Mouse (Mus musculus): Measurements from ENCODE around the gene Polr2g. TPM values are rescaled to one million over a fixed set of nuclear protein-coding genes. Genes with fewer than 3 reads are reported as not detected.
"Not testable (repeated sequence)": the region's sequence is repeated elsewhere in the genome, so short reads cannot be mapped to it uniquely, and the experiment has no call there.

Gene Polr2g
- polyA plus RNA-seq (2015; fragmentation: Nextera tagmentation; extraction: Ambion mirVana) = 137 and 147 TPM in 2 replicates

- Histone ChIP-seq H3K9me3 (no peaks in the 10 kb centered on the region), H3K4me3 (replicated peaks) (peak within 1 kb of the TSS; percentile 73), H3K9ac (peak within 1 kb of the TSS; percentile 80), H3K27me3 (replicated peaks) (no peaks in the 10 kb centered on the region), H3K27ac (peak within 1 kb of the TSS; percentile 71), H3K4me2 (replicated peaks) (peak within 1 kb of the TSS; percentile 83), H3K36me3 (peaks cover 14% of the 10 kb centered on the region), H3K4me1 (replicated peaks) (peaks cover 13% of the 10 kb centered on the region)
- under 1% methylated on average over 25 of the region's 25 CpGs for WGBS
- peak; percentile 86 for ATAC-seq
These were observed at the start of gene Polr2g for GRCm38 (mm10) chr19:8798264-8798946. Polr2g (minus strand) TSS chr19:8798577.

GRCm38 (mm10) chr19:8844371-8845129, 46.2 kb upstream of the Polr2g start:
- Histone ChIP-seq H3K4me1 (replicated peaks) (peaks cover 3% of the 10 kb centered on the region; the same call in 1 of the 2 replicates), H3K9me3 (no peaks in the 10 kb centered on the region), H3K9ac (no peak overlapping the region), H3K4me2 (replicated peaks) (no peak overlapping the region), H3K27me3 (replicated peaks) (no peaks in the 10 kb centered on the region), H3K27ac (no peak overlapping the region), H3K36me3 (peaks cover 8% of the 10 kb centered on the region; the same call in 1 of the 2 replicates), H3K4me3 (replicated peaks) (no peak overlapping the region)
- ATAC-seq = no peak
- 63% methylated on average over 5 of the region's 5 CpGs for WGBS

DNA sequence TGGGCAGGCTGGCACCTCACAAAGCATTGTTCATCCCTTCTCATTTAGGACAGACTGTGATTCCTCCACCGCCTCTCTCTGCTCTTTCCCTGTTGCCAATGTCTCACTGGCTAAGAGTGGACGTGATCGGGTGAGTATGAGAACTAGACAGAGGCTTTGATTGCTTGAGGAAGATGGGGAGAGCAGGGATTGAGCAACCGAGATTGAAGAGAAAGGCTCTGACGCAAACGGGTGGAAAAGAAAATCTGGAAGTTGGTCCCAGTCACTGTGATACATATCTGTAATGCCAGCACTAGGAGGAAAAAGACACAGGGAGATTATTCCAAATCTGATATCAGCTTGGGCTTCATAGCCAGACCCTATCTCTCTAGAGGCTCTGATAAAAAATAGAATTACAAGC, 44.6 kb upstream of the Polr2g start:
- Histone ChIP-seq H3K9me3 (no peaks in the 10 kb centered on the region), H3K4me2 (replicated peaks) (no peak overlapping the region), H3K4me1 (replicated peaks) (peaks cover 8% of the 10 kb centered on the region), H3K4me3 (replicated peaks) (no peak overlapping the region), H3K9ac (0 out of 2 replicates have a peak overlapping the region, but pooled peaks have one; percentile 1), H3K36me3 (peaks cover 8% of the 10 kb centered on the region; the same call in 1 of the 2 replicates), H3K27ac (no peak overlapping the region), H3K27me3 (replicated peaks) (no peaks in the 10 kb centered on the region)
- WGBS = 83% methylated on average over 6 of the region's 6 CpGs
- ATAC-seq = no peak

DNA sequence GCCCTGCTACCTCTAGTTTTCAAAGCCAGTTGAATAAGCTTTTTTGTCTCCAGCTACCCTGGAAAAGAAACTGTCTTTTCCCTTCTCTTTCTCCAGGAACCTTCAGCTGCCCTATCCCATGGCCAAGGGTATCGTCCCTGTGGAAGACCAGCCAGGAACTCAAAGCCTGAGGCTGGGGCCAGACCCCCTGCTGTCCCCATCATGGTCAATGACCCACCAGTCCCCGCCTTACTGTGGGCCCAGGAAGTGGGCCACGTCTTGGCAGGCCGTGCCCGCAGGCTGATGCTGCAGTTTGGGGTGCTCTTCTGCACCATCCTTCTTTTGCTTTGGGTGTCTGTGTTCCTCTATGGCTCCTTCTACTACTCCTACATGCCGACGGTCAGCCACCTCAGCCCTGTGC, 42.6 kb upstream of the Polr2g start:
- Histone ChIP-seq H3K9me3 (no peaks in the 10 kb centered on the region), H3K36me3 (peaks cover 3% of the 10 kb centered on the region; the same call in 1 of the 2 replicates), H3K27me3 (replicated peaks) (no peaks in the 10 kb centered on the region), H3K27ac (no peak overlapping the region), H3K4me2 (replicated peaks) (peak overlapping the region; percentile 88), H3K4me1 (replicated peaks) (peaks cover 12% of the 10 kb centered on the region), H3K4me3 (replicated peaks) (peak overlapping the region; percentile 50), H3K9ac (peak overlapping the region; percentile 62)
- no peak for ATAC-seq
- 90% methylated on average over 7 of the region's 7 CpGs for WGBS

DNA sequence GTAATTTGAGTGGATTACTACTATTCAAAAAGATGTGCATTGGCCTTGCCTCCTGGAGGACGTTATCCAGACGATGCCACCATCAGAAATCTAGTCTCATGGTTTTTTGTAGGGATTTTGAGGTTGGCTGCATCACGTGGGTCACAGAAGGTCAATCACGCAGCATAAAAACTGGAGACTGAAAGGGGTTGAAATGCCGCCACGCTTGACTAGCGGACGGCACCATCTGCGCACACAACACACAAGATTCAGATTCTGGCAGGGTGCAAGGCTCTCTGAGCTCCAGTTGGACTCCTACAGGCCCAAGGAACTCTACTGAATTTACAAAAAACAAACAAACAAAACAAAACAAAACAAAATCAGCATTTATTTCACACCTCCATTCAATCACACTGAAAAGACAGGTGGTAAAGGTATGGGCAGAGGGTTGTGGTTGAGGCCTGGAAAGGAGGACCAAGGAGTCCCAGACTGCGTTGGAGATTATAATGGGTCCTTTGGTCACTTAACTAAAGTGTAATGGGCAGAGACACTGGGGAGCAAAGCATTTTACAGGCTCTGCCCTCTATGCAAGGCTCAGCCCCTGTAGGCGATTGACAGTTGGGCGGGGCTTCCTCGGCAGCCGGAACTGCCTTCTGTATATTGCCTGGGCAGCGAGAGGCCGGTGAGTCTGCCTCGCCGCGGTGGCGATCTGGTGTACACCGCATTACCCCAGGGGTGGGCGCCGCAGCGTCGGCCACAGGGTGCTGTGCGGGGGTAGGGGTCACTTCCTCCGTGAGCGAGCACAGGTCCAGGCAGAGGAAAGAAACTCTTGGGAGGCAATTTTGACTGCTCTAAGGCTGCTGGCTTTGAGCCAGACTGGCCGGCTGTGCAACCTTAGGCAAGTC, 41.8 kb upstream of the Polr2g start:
- 25% methylated on average over 29 of the region's 29 CpGs for WGBS
- 0 out of 2 replicates have a peak, but pooled peaks cover 2% of the 10 kb centered on the region for H3K36me3 ChIP-seq

DNA sequence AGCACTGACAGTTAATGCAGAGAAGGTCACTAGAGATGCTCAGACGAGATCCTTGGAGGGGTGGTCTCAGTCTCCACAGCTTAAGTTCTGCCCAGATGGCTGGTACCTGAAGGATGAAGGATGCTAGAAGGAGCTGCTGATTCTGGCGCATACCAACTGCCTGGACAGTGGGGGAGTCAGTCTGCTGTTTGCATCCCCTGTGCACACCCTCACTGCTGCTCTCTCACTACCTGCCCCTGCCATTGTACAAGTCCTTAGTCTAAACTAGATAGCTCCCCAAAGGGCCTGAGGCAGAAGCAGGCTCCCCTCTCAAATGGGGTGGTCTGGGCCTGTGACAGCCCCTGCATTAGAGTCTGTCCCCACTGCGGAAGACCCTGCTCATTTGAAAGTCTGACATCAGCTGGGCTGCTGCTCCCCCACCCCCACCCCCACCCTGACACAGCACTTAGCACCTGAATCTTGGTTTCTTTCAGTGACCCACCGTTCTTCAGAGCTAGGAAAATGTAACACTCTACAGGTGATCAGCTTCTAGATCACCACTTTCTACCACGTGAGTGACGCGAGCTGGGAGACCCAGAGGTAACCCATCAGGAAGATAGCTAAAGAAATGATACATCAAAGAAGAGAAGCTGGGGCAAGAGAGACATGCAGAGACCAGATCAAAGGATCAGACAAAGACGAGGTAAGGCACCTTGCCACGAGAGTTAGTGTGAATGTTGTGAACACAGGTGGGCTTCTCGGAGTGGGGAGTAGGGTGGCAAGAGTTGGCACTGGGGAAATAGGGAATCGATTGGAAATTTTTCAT, 40.9 kb upstream of the Polr2g start, which contains the start of gene Gng3:
TSS of gene Gng3 (minus strand) at position 92 of the 805 bp plus-strand sequence.
- H3K27ac ChIP-seq = peak within 1 kb of the TSS; percentile 97
- H3K9me3 ChIP-seq = no peaks in the 10 kb centered on the region
- H3K4me1 ChIP-seq (replicated peaks) = peaks cover 12% of the 10 kb centered on the region
- ATAC-seq = no peak
- peaks cover 7% of the 10 kb centered on the region; the same call in 1 of the 2 replicates for H3K36me3 ChIP-seq
- peak within 1 kb of the TSS; percentile 50 for H3K4me3 ChIP-seq (replicated peaks)
- H3K9ac ChIP-seq = peak within 1 kb of the TSS; percentile 68
- 69% methylated on average over 11 of the region's 11 CpGs for WGBS
- H3K27me3 ChIP-seq (replicated peaks) = no peaks in the 10 kb centered on the region
- peak within 1 kb of the TSS; percentile 91 for H3K4me2 ChIP-seq (replicated peaks)

More for the DNA sequence above, 41.8 kb upstream of the Polr2g start:
- H3K4me2 ChIP-seq (replicated peaks) = peak overlapping the region; percentile 88
- H3K27ac ChIP-seq = no peak overlapping the region
- peaks cover 12% of the 10 kb centered on the region for H3K4me1 ChIP-seq (replicated peaks)
- no peaks in the 10 kb centered on the region for H3K9me3 ChIP-seq
- H3K4me3 ChIP-seq (replicated peaks) = peak overlapping the region; percentile 50
- peak; percentile 81 for ATAC-seq
- H3K9ac ChIP-seq = peak overlapping the region; percentile 62
- no peaks in the 10 kb centered on the region for H3K27me3 ChIP-seq (replicated peaks)

DNA sequence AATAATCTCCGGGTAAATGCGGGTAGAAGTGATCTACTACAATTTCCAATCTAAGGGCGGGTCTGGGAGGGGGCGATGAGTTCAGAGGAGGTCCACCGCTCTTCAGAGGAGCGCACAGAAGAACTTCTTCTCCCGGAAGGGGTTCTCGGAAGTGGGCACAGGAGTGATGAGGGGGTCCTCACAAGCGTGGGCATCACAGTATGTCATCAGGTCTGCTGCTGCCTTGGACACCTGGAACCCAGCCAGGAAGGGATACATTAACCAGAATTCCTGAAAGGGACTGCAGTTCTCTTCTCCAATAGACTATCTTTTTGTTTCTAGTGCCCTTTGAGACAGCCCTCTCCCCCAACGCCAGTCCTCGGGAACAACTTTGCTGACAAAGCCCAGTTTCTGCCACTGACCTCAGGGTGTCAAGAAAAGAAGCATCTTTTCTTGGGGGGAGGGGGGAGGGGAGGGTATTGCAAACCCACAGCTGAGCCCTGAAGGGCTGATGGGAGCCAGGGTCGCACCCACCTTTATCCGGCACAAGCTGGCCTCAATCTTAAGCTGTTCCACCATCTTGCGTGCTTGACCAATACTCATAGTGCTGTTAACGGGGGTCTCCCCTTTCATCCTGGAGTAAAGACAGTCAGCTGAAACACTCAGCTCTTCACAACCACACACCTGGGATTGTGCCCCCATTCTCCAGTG, 39.8 kb upstream of the Polr2g start:
- H3K9ac ChIP-seq = peak overlapping the region; percentile 68
- H3K27me3 ChIP-seq (replicated peaks) = no peaks in the 10 kb centered on the region
- peaks cover 12% of the 10 kb centered on the region for H3K4me1 ChIP-seq (replicated peaks)
- peak; percentile 8; the same call in 1 of the 2 replicates for ATAC-seq
- WGBS = 20% methylated on average over 15 of the region's 15 CpGs
- peaks cover 12% of the 10 kb centered on the region for H3K36me3 ChIP-seq
- peak overlapping the region; percentile 50 for H3K4me3 ChIP-seq (replicated peaks)
- no peaks in the 10 kb centered on the region for H3K9me3 ChIP-seq
- H3K4me2 ChIP-seq (replicated peaks) = peak overlapping the region; percentile 91
- H3K27ac ChIP-seq = peak overlapping the region; percentile 97

DNA sequence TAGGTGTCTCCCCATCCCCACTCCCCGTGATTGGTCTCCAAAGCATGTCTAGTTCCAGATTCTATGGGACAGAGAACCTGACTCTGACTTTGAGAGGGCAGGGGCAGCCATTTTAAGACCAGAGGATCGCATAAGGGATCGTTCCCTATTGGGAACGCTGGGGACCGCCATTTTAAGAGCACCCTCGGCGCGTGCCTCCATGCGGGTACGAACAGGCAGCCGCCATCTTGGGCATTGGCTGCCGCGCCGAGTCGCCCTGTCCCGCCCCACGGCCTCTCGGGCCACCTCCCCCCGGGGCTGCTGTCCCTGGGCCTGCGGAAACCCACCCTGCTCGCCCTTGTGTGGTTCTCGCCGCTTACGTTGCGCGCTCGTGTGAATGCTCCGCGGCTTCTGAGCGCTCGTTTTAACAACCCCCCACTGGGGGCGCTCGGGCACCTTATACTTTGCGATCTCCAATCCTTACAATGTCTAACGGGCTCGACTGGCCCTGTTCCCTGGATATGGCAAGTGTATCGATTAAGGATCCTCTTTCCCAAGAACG, 38.9 kb upstream of the Polr2g start, which contains the start of gene Bscl2:
TSS of gene Bscl2 (plus strand) at position 217 of the 541 bp plus-strand sequence.
- Histone ChIP-seq H3K27ac (peak within 1 kb of the TSS; percentile 97), H3K36me3 (peaks cover 20% of the 10 kb centered on the region), H3K9me3 (no peaks in the 10 kb centered on the region), H3K4me3 (replicated peaks) (peak within 1 kb of the TSS; percentile 50), H3K4me1 (replicated peaks) (peaks cover 12% of the 10 kb centered on the region), H3K27me3 (replicated peaks) (no peaks in the 10 kb centered on the region), H3K9ac (peak within 1 kb of the TSS; percentile 68), H3K4me2 (replicated peaks) (peak within 1 kb of the TSS; percentile 91)
- 1% methylated on average over 38 of the region's 38 CpGs for WGBS
- ATAC-seq = peak; percentile 83

GRCm38 (mm10) chr19:8836327-8836726, 38.0 kb upstream of the Polr2g start:
- H3K9me3 ChIP-seq; H3K9ac ChIP-seq; H3K27me3 ChIP-seq (replicated peaks); ATAC-seq; H3K4me2 ChIP-seq (replicated peaks); H3K27ac ChIP-seq; H3K4me3 ChIP-seq (replicated peaks): not testable (repeated sequence)
- 94% methylated on average over 10 of the region's 10 CpGs for WGBS
- Histone ChIP-seq H3K36me3 (peaks cover 29% of the 10 kb centered on the region), H3K4me1 (replicated peaks) (peaks cover 12% of the 10 kb centered on the region)

- 91% methylated on average over 4 of the region's 4 CpGs for WGBS
- no peak for ATAC-seq
- no peak overlapping the region for H3K9ac ChIP-seq
- H3K4me1 ChIP-seq (replicated peaks) = peaks cover 4% of the 10 kb centered on the region; the same call in 1 of the 2 replicates
- no peak overlapping the region for H3K27ac ChIP-seq
- no peak overlapping the region for H3K4me3 ChIP-seq (replicated peaks)
- H3K4me2 ChIP-seq (replicated peaks) = no peak overlapping the region
- H3K36me3 ChIP-seq = peaks cover 54% of the 10 kb centered on the region
- no peaks in the 10 kb centered on the region for H3K27me3 ChIP-seq (replicated peaks)
- H3K9me3 ChIP-seq = no peaks in the 10 kb centered on the region
These were observed 34.6 kb upstream of the Polr2g start for GRCm38 (mm10) chr19:8832971-8833370.
